Mouse (Mus musculus): ENCODE data around the gene Far2.

- no peak for TF ChIP-seq POLR2A (IDR thresholded peaks at IDR 0.05; ENCODE audit: extremely low read depth, insufficient read depth, low read length)
- TF ChIP-seq CTCF (IDR thresholded peaks at IDR 0.05; ENCODE audit: low read depth, low read length), result no peak
Observed at GRCm38 (mm10) chr6:148102434-148102833, 55.4 kb downstream of the Far2 start.
